Comparison of ENCODE assay signal across 11 mouse cellular contexts in genomic region chr11:119657534-119657933, GRCm38 (mm10). TPM values are rescaled to one million over a fixed set of nuclear protein-coding genes. Genes with fewer than 3 reads are reported as not detected.
DNase-seq lines count a peak whose midpoint lies in the region; TF ChIP-seq lines count a peak whose summit lies in the region.
"Had no signal": no experiment of that assay in that cellular context is flagged by ENCODE, and none has a peak within 500 bp of the region (broad histone marks: within the 10 kb centered on the region; RNA-seq: fewer than 3 reads in every experiment).

No protein-coding gene starts in this region.

- no peak overlapping the region for H3ac ChIP-seq in myocyte (ENCODE audit: control insufficient read depth, insufficient read length)

- TF ChIP-seq POLR2A in myocyte (IDR thresholded peaks at IDR 0.05; ENCODE audit: insufficient read length, low read depth), result no peak

- peaks cover 76% of the 10 kb centered on the region for H3K79me2 ChIP-seq in myocyte (ENCODE audit: control insufficient read depth, insufficient read depth)

- no peaks in the 10 kb centered on the region for H3K36me3 ChIP-seq in myocyte (ENCODE audit: control insufficient read depth, insufficient read depth)
- H3K36me3 ChIP-seq: hindbrain, embryonic 13.5 days had no signal

- no peaks in the 10 kb centered on the region for H3K27me3 ChIP-seq in myocyte (ENCODE audit: control insufficient read depth, insufficient read depth, insufficient read length)
- H3K27me3 ChIP-seq: hindbrain, embryonic 13.5 days had no signal

- no peak overlapping the region for H3K4me3 ChIP-seq in myocyte
- H3K4me3 ChIP-seq: hindbrain, embryonic 13.5 days had no signal

- H3K4me2 ChIP-seq in myocyte (ENCODE audit: low read depth), result peak overlapping the region; percentile 66
- H3K4me2 ChIP-seq: hindbrain, embryonic 13.5 days had no signal

- peak; percentile 37 for DNase-seq in adrenal gland, adult 2 months
- DNase-seq in adrenal gland, postnatal 25 days, result no peak
- DNase-seq in ovary, adult 18-20 months (ENCODE audit: low spot score), result peak; percentile 10
- DNase-seq in ovary, postnatal 36 days (ENCODE audit: low spot score), result no peak
- peak; percentile 32 for DNase-seq in liver
- no peak for DNase-seq in thymus, postnatal 25 days
- DNase-seq in cerebellum, adult 18-20 months, result no peak
- DNase-seq: cerebellum, adult 8-10 months; kidney, adult 18-20 months had no signal

TF ChIP-seq in myocyte, 11 proteins besides CTCF, POLR2A, EP300 and RAD21:
- TF ChIP-seq MAX (IDR thresholded peaks at IDR 0.05; ENCODE audit: low read depth) (no peak), TCF3 (IDR thresholded peaks at IDR 0.05; ENCODE audit: insufficient read length, low read depth) (peak; percentile 42), SRF (IDR thresholded peaks at IDR 0.05; ENCODE audit: control insufficient read depth, insufficient read length, low read depth) (no peak), REST (IDR thresholded peaks at IDR 0.05; ENCODE audit: insufficient read depth, insufficient read length) (no peak), MYOD1 (IDR thresholded peaks at IDR 0.05; ENCODE audit: control insufficient read depth in 1 of 3, insufficient read length in 2 of 3, low read depth in 2 of 3) (peak in 2 of 3 experiments; percentile 19 to 80), TCF12 (IDR thresholded peaks at IDR 0.05; ENCODE audit: insufficient read depth, poor library complexity, severe bottlenecking) (peak; percentile 45), CEBPB (IDR thresholded peaks at IDR 0.05; ENCODE audit: insufficient read depth, poor library complexity, severe bottlenecking) (0 out of 2 replicates have a peak, but pooled peaks have one; percentile 18), E2F4 (IDR thresholded peaks at IDR 0.05; ENCODE audit: insufficient read depth) (no peak), MYOG (IDR thresholded peaks at IDR 0.05; ENCODE audit: control insufficient read depth in 1 of 3, insufficient read depth in 1 of 3, insufficient read length in 2 of 3, low read depth in 2 of 3) (peak in 2 of 3 experiments; percentile 4 to 82), USF1 (IDR thresholded peaks at IDR 0.05; ENCODE audit: low read depth) (no peak), POLR2AphosphoS2 (IDR thresholded peaks at IDR 0.05; ENCODE audit: insufficient read length, low read depth) (no peak)

RNA-seq across cellular contexts. Expression of gene Rptor, which starts 54.8 kb away (rescaled TPM):
- 10 to 100 TPM; 43.7 to 47.7 TPM for total RNA-seq in adrenal gland, adult 2 months (2021)
- polyA plus RNA-seq in adrenal gland, adult 2 months (2012; rRNA removed), result 37.7 and 45.2 TPM in 2 replicates
- 50.8 and 62.6 TPM in 2 replicates for total RNA-seq in adrenal gland, postnatal 25 days (2021)
- 59.5 TPM for polyA plus RNA-seq in myocyte (2012; fragmentation: generic; extraction: Trizol)

Comparison
In these comparisons a context has a peak if more than half of its experiments do, and no peak if none do; other contexts are left out.
1. DNase-seq: peak in adrenal gland, adult 2 months (single experiment), ovary, adult 18-20 months (single experiment) and liver (single experiment); none in adrenal gland, postnatal 25 days (single experiment), ovary, postnatal 36 days (single experiment), thymus, postnatal 25 days (single experiment) and cerebellum, adult 18-20 months (0 of 2).